Mouse (Mus musculus) hindbrain, embryonic 10.5 days (tissue): ENCODE measurements around the gene Cracr2a. TPM values are rescaled to one million over a fixed set of nuclear protein-coding genes. Genes with fewer than 3 reads are reported as not detected.
A peak's percentile ranks its signal among the peaks of the same experiment; 100 is the strongest.

Experiments
- DNase-seq: peaks from one replicate; pipeline ENCODE4 v3.0.0-alpha.2; 2017; ENCODE audit warnings: low spot score
- H3K27ac ChIP-seq: fragments of 300-500 bp; sonication (generic); 2 replicates; pipeline ENCODE4 v1.5.1; 2016; ENCODE audit warnings: mild to moderate bottlenecking, moderate library complexity
- H3K27me3 ChIP-seq: fragments of 300-500 bp; sonication (generic); 2 replicates; pipeline ENCODE4 v1.6.1; 2016; ENCODE audit warnings: mild to moderate bottlenecking; ENCODE audit not compliant: poor library complexity, insufficient read depth, severe bottlenecking
- H3K36me3 ChIP-seq: fragments of 300-500 bp; sonication (generic); 2 replicates; pipeline ENCODE4 v1.6.1; 2016; ENCODE audit warnings: mild to moderate bottlenecking, moderate library complexity
- H3K4me1 ChIP-seq: fragments of 300-500 bp; sonication (generic); replicated peaks from 2 replicates; pipeline ENCODE4 v1.6.1; 2016; ENCODE audit warnings: mild to moderate bottlenecking
- H3K4me3 ChIP-seq: fragments of 300-500 bp; sonication (generic); 2 replicates; pipeline ENCODE4 v1.5.1; 2016; ENCODE audit warnings: mild to moderate bottlenecking, moderate library complexity
- H3K9me3 ChIP-seq: fragments of 300-500 bp; sonication (generic); 2 replicates; pipeline ENCODE4 v1.6.1; 2016; ENCODE audit warnings: mild to moderate bottlenecking, moderate library complexity
- WGBS: fragments of 180-500 bp; shearing (Covaris S2); methylation state at CpG from one replicate; pipeline ENCODE4 v1.1.7; 2016; 5-methylcytosine and 5-hydroxymethylcytosine counted together
- polyA plus RNA-seq: library from polyadenylated mRNA; unstranded; fragments of >200 nt; fragmentation: Nextera tagmentation; extraction: Ambion mirVana; gene quantifications from 2 replicates; pipeline ENCODE4 v1.2.1, GENCODE M21; 2016

Cracr2a gene
- polyA plus RNA-seq, 1 experiment from 2014 or later: 1.0 TPM

DNA sequence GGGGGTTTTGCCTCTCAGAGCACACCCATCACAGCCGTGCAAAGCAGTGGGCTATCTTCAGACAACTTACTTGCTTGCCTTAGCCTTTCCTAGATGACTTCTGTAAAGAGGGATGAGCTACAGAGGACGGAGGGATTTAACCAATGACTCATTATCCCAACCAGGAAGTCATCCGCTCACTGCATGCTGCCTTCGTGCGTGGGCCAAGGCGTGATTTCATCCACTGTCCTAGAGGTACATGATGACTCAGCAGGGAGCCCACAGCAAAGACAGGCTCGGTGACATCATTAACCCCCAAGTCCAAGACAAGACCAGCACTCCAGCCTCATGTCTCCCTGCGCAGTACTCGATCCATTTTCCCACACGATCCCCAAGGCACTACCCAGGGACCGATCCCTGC is 96.0 kb downstream of the Cracr2a start:
- Histone ChIP-seq H3K27me3 (no peaks in the 10 kb centered on the region), H3K4me3 (no peak overlapping the region), H3K9me3 (peaks cover 10% of the 10 kb centered on the region; the same call in 1 of the 2 replicates), H3K4me1 (no peaks in the 10 kb centered on the region), H3K36me3 (no peaks in the 10 kb centered on the region), H3K27ac (no peak overlapping the region)
- no peak for DNase-seq
- WGBS: 95% methylated on average over 11 of the region's 11 CpGs

DNA sequence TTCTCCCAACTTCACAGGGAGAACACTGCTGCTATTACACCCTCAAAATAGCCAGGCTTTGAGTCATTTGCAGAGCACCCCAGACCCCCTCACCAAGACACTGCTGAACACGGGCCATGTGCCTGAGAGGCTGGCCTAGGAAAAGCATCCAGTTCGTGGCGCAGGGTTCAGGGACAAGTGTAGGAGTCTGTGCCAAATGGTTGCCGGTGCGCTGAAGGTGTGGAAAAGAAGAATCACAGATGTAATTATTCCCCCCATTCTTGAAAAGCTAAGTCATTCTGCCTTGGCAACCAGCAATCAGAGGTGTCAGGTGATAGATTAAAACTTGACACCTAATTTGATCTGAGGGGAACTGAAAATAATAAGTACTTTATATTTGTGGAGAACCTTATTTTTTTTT is 98.3 kb downstream of the Cracr2a start:
- Histone ChIP-seq H3K27ac (no peak overlapping the region), H3K9me3 (no peaks in the 10 kb centered on the region; the same call in 1 of the 2 replicates), H3K36me3 (no peaks in the 10 kb centered on the region), H3K27me3 (no peaks in the 10 kb centered on the region), H3K4me1 (no peaks in the 10 kb centered on the region), H3K4me3 (no peak overlapping the region)
- 82% methylated on average over 5 of the region's 5 CpGs for WGBS
- DNase-seq: no peak

DNA sequence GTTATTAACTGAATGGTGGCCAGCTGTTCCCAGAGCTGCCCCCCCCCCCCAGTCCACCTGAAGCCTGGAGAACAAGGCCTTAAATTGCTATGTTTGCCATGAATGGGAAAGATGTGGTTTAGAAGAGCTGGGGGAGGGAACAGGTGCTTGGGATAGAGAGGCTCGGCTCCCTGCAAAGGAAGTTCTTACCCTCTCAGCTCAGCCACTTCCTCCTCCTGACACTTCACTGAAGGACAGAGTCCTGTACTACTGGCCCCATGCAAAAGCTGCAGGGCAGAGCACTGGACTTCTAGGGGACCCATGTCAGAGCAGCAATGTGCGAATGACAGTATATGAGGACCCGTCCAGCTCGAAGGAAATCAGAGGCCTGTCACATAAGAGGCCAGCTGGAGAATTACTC is 98.8 kb downstream of the Cracr2a start:
- Histone ChIP-seq H3K4me3 (no peak overlapping the region), H3K9me3 (no peaks in the 10 kb centered on the region), H3K27ac (no peak overlapping the region), H3K4me1 (no peaks in the 10 kb centered on the region), H3K27me3 (no peaks in the 10 kb centered on the region), H3K36me3 (no peaks in the 10 kb centered on the region)
- no peak for DNase-seq
- 94% methylated on average over 4 of the region's 4 CpGs for WGBS

DNA sequence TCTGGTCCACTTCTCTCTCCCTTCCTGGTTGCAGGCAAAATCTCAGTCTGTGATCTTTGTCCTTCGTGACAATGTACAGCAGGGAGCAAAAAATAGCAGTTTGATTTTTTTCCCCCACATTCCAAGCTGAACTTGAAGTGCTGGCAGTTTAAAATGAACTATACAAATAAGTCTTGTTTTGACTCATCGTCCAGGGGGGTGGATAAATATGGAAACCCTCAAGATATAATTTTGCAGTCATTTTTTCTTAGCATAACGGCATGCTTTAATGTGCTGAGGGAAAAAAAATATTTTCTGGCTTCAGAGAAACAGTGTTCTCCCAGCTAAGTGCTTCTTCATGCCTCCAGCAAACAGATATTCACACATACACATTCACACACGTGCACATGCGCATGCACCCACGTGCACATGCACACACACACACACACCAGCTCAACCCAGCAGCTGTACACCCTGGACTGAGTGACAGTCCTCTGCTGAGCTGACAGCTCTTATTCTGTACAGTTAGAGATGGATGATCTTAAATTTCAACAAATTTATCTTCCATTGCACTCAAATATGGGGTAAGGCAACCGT is 100.7 kb downstream of the Cracr2a start:
- Histone ChIP-seq H3K4me3 (no peak overlapping the region), H3K9me3 (no peaks in the 10 kb centered on the region), H3K27me3 (no peaks in the 10 kb centered on the region), H3K27ac (no peak overlapping the region), H3K36me3 (no peaks in the 10 kb centered on the region), H3K4me1 (no peaks in the 10 kb centered on the region)
- 91% methylated on average over 7 of the region's 7 CpGs for WGBS
- DNase-seq: no peak

DNA sequence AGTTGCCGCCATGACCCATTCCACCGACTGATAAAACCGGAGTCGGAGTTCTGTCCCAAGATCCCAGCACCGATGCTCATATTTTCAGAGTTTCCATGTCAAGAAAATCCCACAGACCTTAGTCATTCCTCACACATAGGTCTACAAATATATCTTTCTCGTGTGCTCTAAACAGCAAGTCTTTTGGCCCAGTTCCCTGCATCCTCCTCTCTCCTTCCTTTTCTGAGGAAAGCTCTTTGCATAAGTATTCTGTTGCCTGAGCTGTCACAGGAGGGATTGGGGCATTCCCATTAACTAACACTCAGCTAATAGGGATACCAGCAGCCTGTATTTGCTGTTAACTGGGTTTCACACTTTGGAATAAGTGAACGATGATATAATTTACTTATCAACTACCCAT is 102.1 kb downstream of the Cracr2a start:
- no peaks in the 10 kb centered on the region for H3K9me3 ChIP-seq
- H3K4me1 ChIP-seq: 0 out of 2 replicates have a peak, but pooled peaks cover under 1% of the 10 kb centered on the region
- H3K27ac ChIP-seq: no peak overlapping the region
- no peak for DNase-seq
- no peaks in the 10 kb centered on the region for H3K27me3 ChIP-seq
- H3K36me3 ChIP-seq: no peaks in the 10 kb centered on the region
- H3K4me3 ChIP-seq: no peak overlapping the region
- 87% methylated on average over 7 of the region's 7 CpGs for WGBS

DNA sequence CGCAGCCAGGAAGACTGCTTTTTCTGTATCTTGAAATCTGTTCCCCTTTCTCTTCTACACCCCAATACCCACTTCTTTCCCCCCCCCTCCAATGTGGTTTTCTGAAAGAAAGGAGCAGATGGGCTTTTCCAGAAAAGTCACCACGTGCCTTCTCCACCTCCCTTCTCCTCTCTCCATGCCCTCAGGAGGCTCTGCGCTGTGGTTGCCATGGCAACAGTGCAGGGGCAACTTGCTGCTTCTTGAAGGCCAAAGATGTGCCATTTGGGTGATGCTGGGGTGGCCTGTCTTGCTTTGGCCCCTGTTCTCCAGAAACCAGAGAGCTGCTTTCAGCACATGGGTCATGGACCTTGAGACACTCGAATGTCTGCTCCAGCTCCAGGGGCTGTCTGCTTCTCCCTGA is 108.2 kb downstream of the Cracr2a start:
- Histone ChIP-seq H3K36me3 (no peaks in the 10 kb centered on the region), H3K9me3 (no peaks in the 10 kb centered on the region), H3K27ac (no peak overlapping the region), H3K4me3 (no peak overlapping the region), H3K27me3 (no peaks in the 10 kb centered on the region), H3K4me1 (peaks cover 15% of the 10 kb centered on the region; the same call in 1 of the 2 replicates)
- peak; percentile 29 for DNase-seq
- WGBS: 68% methylated on average over 4 of the region's 4 CpGs

DNA sequence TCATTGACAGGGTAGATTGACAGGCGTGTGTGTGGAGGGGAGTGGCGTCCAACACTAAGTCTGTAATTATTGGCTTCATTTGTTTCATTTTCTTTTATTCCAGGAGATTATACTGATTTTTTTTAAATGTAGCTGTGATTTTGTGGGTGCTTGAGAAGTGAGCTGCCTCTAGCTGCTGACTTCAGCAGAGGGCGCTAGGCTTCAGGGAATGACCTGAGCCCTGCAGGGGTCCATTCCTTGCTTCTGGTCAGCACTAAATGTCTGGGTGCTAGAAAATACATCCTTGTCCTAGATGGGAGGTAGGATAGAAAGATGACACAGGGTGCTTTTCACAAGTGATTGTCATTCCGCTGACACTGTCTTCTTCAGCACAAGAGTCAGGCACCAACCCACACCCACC is 108.9 kb downstream of the Cracr2a start:
- Histone ChIP-seq H3K9me3 (no peaks in the 10 kb centered on the region), H3K4me1 (peaks cover 15% of the 10 kb centered on the region; the same call in 1 of the 2 replicates), H3K36me3 (no peaks in the 10 kb centered on the region), H3K27me3 (no peaks in the 10 kb centered on the region), H3K4me3 (no peak overlapping the region), H3K27ac (no peak overlapping the region)
- DNase-seq: no peak
- 94% methylated on average over 4 of the region's 4 CpGs for WGBS

DNA sequence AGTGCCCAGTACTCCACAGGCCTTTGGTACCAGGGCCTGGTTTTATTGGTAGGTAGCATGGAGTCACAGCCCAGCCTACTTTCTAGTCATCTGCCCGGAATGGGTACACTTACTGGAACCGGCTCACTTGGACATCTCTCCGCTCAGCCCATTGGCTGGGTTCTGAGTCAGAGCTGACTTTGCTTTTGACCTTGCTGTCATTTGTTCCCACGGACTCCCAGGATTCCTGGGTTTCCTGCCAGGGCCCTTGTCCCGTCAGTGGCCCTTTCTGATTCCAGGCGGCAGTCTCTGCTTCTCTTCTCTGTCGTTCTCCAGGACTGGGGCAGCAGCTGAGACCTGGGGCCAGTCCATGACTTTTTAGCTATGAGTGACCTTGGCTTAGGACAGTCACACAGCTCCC is 110.9 kb downstream of the Cracr2a start:
- Histone ChIP-seq H3K27me3 (no peaks in the 10 kb centered on the region), H3K9me3 (no peaks in the 10 kb centered on the region), H3K4me3 (no peak overlapping the region), H3K36me3 (no peaks in the 10 kb centered on the region), H3K4me1 (peaks cover 20% of the 10 kb centered on the region), H3K27ac (no peak overlapping the region)
- no peak for DNase-seq
- WGBS: 83% methylated on average over 7 of the region's 7 CpGs

DNA sequence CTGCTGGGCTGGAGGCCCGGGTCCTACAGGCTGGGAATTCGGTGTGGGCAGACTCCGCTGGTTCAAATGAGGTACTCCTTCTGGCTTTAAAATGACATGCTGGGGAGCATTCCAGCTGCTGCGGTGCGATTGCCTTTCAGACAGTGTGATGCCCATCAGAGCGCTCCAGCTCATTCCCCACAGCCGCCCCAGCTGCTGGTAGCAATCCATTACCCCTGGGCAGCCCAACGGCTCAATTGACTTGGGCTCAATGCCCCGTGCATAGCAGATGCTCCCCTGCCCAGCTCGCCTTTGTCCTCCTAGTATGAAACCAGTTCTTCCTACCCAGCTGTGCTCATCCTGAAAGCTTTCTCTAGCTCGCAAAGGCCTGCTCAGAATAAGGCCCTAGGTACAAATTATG is 115.7 kb downstream of the Cracr2a start:
- 62% methylated on average over 11 of the region's 11 CpGs for WGBS
- H3K27ac ChIP-seq: peak overlapping the region; percentile 41; the same call in 1 of the 2 replicates
- no peaks in the 10 kb centered on the region for H3K9me3 ChIP-seq
- peaks cover 7% of the 10 kb centered on the region for H3K4me1 ChIP-seq
- no peaks in the 10 kb centered on the region for H3K36me3 ChIP-seq
- peak; percentile 18 for DNase-seq
- H3K4me3 ChIP-seq: no peak overlapping the region
- H3K27me3 ChIP-seq: no peaks in the 10 kb centered on the region

DNA sequence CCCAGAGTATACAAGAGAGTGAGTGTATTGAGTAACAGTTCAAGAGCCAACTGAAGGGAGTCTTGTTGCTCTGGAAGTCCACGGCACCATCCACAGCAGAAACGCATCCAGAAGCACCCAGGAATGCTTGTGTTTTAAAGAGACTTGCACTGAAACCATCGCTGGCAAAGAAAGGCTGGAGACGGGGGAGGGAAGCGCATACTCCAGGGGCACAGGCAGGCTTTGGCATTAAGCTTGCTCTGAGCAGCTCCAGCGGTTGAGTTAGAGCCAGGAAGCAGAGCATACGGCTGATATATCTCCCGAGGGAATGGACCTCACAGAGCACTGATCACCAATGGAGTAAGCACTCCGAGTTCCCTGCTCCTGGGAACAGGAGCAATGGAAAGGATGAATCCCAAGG is 117.2 kb downstream of the Cracr2a start:
- H3K9me3 ChIP-seq: no peaks in the 10 kb centered on the region
- no peaks in the 10 kb centered on the region for H3K27me3 ChIP-seq
- H3K4me1 ChIP-seq: peaks cover 7% of the 10 kb centered on the region
- H3K36me3 ChIP-seq: no peaks in the 10 kb centered on the region
- H3K4me3 ChIP-seq: no peak overlapping the region
- no peak for DNase-seq
- H3K27ac ChIP-seq: peak overlapping the region; percentile 30; the same call in 1 of the 2 replicates
- 79% methylated on average over 9 of the region's 9 CpGs for WGBS

DNA sequence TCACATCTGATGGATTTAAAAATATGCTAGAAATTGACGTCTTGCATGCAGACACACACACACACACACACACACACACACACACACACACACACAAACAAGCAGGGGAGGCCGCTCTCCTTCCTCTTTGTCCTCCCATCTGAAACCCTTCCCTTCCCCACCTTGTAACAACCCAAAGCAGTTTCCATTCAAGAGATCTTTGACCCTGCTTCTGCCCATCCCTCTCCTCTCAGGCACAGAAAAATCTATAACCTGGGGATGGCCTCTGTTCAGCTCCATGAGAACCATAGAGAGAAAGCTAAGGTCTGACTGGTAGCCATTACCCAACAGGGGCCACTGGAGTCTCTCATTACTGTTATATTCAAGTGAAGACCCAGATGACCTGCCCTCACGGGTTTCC is 117.9 kb downstream of the Cracr2a start:
- Histone ChIP-seq H3K4me1 (peaks cover 7% of the 10 kb centered on the region), H3K36me3 (no peaks in the 10 kb centered on the region), H3K27me3 (no peaks in the 10 kb centered on the region), H3K9me3 (no peaks in the 10 kb centered on the region), H3K4me3 (no peak overlapping the region), H3K27ac (no peak overlapping the region)
- DNase-seq: no peak
- whole genome bisulfite sequencing: 83% methylated on average over 3 of the region's 3 CpGs

DNA sequence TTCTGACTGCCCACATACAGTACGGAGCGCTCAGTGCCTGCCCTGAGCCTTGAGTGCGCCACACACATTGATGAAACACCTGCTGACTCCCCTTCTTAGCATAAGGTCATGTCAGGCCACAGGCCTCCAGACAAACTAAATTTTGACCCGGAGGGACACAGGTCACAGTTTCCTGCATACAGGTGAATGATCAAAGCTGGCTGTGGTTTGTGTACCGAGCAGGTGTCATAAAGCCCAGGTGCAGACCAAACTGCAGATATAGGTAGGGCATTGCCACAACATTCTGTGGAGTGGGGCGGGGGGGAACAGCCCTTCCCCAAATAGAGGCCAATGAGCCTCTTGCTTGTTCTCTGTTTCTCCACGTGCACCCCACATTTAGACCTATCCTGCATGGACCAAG is 119.6 kb downstream of the Cracr2a start:
- no peak for DNase-seq
- peaks cover 12% of the 10 kb centered on the region for H3K4me1 ChIP-seq
- 88% methylated on average over 7 of the region's 7 CpGs for WGBS
- no peak overlapping the region for H3K27ac ChIP-seq
- no peaks in the 10 kb centered on the region for H3K27me3 ChIP-seq
- H3K9me3 ChIP-seq: no peaks in the 10 kb centered on the region
- H3K36me3 ChIP-seq: no peaks in the 10 kb centered on the region
- H3K4me3 ChIP-seq: no peak overlapping the region

DNA sequence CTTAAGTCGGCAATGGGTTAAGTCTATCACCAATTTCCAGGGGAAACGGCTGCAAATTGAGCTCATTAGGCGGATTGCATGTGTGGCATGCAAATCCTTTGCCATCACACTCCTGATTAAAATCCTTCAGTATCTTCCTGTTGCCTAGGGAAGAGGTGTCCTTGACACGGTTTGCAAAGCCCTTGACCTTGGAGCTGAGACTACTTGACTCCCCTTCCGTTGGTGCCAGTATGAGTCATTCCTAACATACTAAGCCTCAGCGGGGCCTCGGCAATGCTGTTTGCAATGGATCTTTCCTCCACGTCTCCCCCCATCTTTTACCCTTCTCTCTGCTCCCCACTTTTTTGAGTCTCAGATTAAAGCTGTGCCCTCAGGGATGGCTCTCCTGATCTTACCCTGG is 122.4 kb downstream of the Cracr2a start:
- 74% methylated on average over 8 of the region's 8 CpGs for WGBS
- Histone ChIP-seq H3K27ac (no peak overlapping the region), H3K27me3 (no peaks in the 10 kb centered on the region), H3K9me3 (no peaks in the 10 kb centered on the region), H3K4me1 (0 out of 2 replicates have a peak, but pooled peaks cover 5% of the 10 kb centered on the region), H3K4me3 (no peak overlapping the region), H3K36me3 (peaks cover under 1% of the 10 kb centered on the region; the same call in 1 of the 2 replicates)
- DNase-seq: no peak

DNA sequence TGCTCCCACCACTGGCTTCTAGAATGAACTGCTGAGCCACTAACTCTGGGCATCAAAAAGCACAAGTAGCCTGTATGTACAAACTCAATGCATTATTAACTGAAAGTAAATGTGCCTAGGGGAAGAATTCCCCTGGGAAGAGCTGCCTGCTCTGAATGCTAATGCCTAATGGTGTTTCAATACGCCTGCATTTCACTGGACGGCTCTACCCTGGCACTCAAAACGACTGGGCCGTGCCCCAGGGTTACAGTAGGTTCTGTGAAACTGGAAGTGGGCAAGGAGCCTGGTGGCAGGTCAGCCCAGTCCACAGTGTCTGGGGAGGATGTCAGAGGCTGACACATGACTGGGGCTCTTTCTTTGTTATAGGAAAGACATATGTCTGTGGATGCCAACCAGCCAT is 123.8 kb downstream of the Cracr2a start:
- 0 out of 2 replicates have a peak, but pooled peaks cover 5% of the 10 kb centered on the region for H3K4me1 ChIP-seq
- H3K9me3 ChIP-seq: no peaks in the 10 kb centered on the region
- H3K4me3 ChIP-seq: no peak overlapping the region
- peaks cover 14% of the 10 kb centered on the region for H3K36me3 ChIP-seq
- WGBS: 76% methylated on average over 4 of the region's 4 CpGs
- no peaks in the 10 kb centered on the region for H3K27me3 ChIP-seq
- DNase-seq: no peak
- peak overlapping the region; percentile 14; the same call in 1 of the 2 replicates for H3K27ac ChIP-seq
